14 mouse cellular contexts compared by ENCODE assay signal in the genomic region with DNA sequence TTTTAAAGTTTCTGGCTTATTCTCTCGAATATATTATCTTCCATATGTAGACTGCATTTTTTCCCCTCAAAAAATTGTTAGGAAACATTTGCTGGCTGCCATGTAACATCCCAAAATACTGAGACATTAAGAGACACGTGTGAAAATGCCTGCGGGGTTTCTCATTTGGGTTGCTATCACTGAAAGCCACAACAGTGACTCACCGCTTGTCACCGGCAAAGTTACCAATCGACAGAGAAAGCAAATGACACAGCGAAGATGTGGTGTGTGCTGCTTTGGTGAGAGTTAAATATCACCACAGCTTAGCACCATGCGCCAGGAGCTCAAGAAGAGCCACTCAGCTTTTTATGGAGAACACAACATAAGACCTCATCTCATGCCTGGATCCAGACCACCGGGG. TPM values are rescaled to one million over a fixed set of nuclear protein-coding genes. Genes with fewer than 3 reads are reported as not detected.
DNase-seq lines count a peak whose midpoint lies in the region; ATAC-seq and TF ChIP-seq lines count a peak whose summit lies in the region.
"Had no signal": no experiment of that assay in that cellular context is flagged by ENCODE, and none has a peak within 500 bp of the region (broad histone marks: within the 10 kb centered on the region; RNA-seq: fewer than 3 reads in every experiment).

No protein-coding gene starts in this region.

- TF ChIP-seq POLR2A in embryonic fibroblast, embryonic 13.5 days (IDR thresholded peaks at IDR 0.05; ENCODE audit: low read depth, low read length): no peak

- H3K36me3 ChIP-seq in stomach, postnatal 0 days (ENCODE audit: control insufficient read depth, insufficient read depth, low read length): no peaks in the 10 kb centered on the region
- H3K36me3 ChIP-seq: embryonic facial prominence, embryonic 12.5 days; hindbrain, embryonic 13.5 days; liver, embryonic 13.5 days had no signal

- peak; percentile 24 for DNase-seq in adrenal gland, postnatal 25 days
- no peak for DNase-seq in adrenal gland, postnatal 10 days
- peak; percentile 50 to 69 for DNase-seq in left cerebral cortex, postnatal 14 days (ENCODE audit: low spot score in 2 of 2)
- no peak for DNase-seq in left cerebral cortex, adult 11 months (ENCODE audit: low spot score)
- DNase-seq in stomach, postnatal 0 days (ENCODE audit: low spot score): no peak
- no peak for DNase-seq in urinary bladder, postnatal 36 days (ENCODE audit: low spot score in 2 of 2)
- DNase-seq: kidney, postnatal 25 days; liver, embryonic 13.5 days had no signal

- H3K4me1 ChIP-seq in embryonic fibroblast, embryonic 13.5 days (ENCODE audit: control insufficient read depth, insufficient read depth, low read length): peaks cover 17% of the 10 kb centered on the region
- 0 out of 2 replicates have a peak, but pooled peaks cover 2% of the 10 kb centered on the region for H3K4me1 ChIP-seq in stomach, postnatal 0 days (replicated peaks; ENCODE audit: control insufficient read depth, insufficient read depth)
- H3K4me1 ChIP-seq: liver, embryonic 13.5 days had no signal

- H3K9ac ChIP-seq in stomach, postnatal 0 days (ENCODE audit: low read length): no peak overlapping the region
- H3K9ac ChIP-seq: embryonic facial prominence, embryonic 12.5 days; hindbrain, embryonic 13.5 days; liver, embryonic 13.5 days had no signal

- H3K27ac ChIP-seq in embryonic fibroblast, embryonic 13.5 days (ENCODE audit: insufficient read depth, low read length): peak overlapping the region; percentile 79
- H3K27ac ChIP-seq in stomach, postnatal 0 days (replicated peaks): peak overlapping the region; percentile 73
- H3K27ac ChIP-seq: hindbrain, embryonic 13.5 days; liver, embryonic 13.5 days; macrophage had no signal

- no peak overlapping the region for H3K4me2 ChIP-seq in stomach, postnatal 0 days (replicated peaks; ENCODE audit: low read depth)
- H3K4me2 ChIP-seq: embryonic facial prominence, embryonic 12.5 days; hindbrain, embryonic 13.5 days; liver, embryonic 13.5 days had no signal

- TF ChIP-seq CTCF in embryonic fibroblast, embryonic 13.5 days (IDR thresholded peaks at IDR 0.05; ENCODE audit: borderline replicate concordance, insufficient read depth, low read length): no peak
- no peak for TF ChIP-seq CTCF in stomach, postnatal 0 days (IDR thresholded peaks at IDR 0.05; ENCODE audit: low read depth)

- ATAC-seq in stomach, postnatal 0 days (ENCODE audit: low FRiP score, low TSS enrichment): no peak
- ATAC-seq in monocyte, adult 5-6 weeks (replicated peaks; ENCODE audit: insufficient number of reproducible peaks, low FRiP score, low TSS enrichment, poor library complexity, severe bottlenecking): no peak

- no peaks in the 10 kb centered on the region for H3K27me3 ChIP-seq in stomach, postnatal 0 days (ENCODE audit: control insufficient read depth, insufficient read depth, low read length)
- H3K27me3 ChIP-seq: embryonic facial prominence, embryonic 12.5 days; hindbrain, embryonic 13.5 days; liver, embryonic 13.5 days had no signal

- intact Hi-C loops in left cerebral cortex, postnatal 14 days (cut with DNase I): no loop called here

- TF ChIP-seq EP300 in stomach, postnatal 0 days (optimal IDR thresholded peaks at IDR 0.05): no peak

- no peak overlapping the region for H3K4me3 ChIP-seq in embryonic fibroblast, embryonic 13.5 days (ENCODE audit: insufficient read depth, low read length)
- no peak overlapping the region for H3K4me3 ChIP-seq in stomach, postnatal 0 days (ENCODE audit: low read depth, low read length)
- H3K4me3 ChIP-seq: embryonic facial prominence, embryonic 12.5 days; hindbrain, embryonic 13.5 days; liver, embryonic 13.5 days had no signal

- WGBS in stomach, postnatal 0 days: 48% methylated on average over 9 of the region's 9 CpGs

- no peaks in the 10 kb centered on the region for H3K9me3 ChIP-seq in stomach, postnatal 0 days (ENCODE audit: control insufficient read depth, low read length)
- H3K9me3 ChIP-seq: embryonic facial prominence, embryonic 12.5 days; hindbrain, embryonic 13.5 days; liver, embryonic 13.5 days had no signal

RNA-seq across cellular contexts. Expression of gene Rerg, which starts 44.9 kb away (rescaled TPM):
- 137 and 174 TPM in 2 replicates for total RNA-seq in adrenal gland, postnatal 25 days (2021)
- total RNA-seq in adrenal gland, postnatal 10 days (2021): 10 to 100 TPM; 81.0 to 82.3 TPM
- total RNA-seq in left cerebral cortex, postnatal 14 days (2021): 1 to 10 TPM; 8.1 to 9.3 TPM
- polyA plus RNA-seq in embryonic fibroblast, embryonic 13.5 days (2011; ENCODE audit: insufficient read length, low read depth, missing spikeins): 5.8 and 15.2 TPM in 2 replicates
- polyA plus RNA-seq in stomach, postnatal 0 days (2015; fragmentation: Nextera tagmentation; extraction: Ambion mirVana): 22.5 and 23.9 TPM in 2 replicates
- total RNA-seq in monocyte, adult 5-6 weeks (2017): not detected in 3 replicates
- total RNA-seq: neutrophil, adult 5-6 weeks had no signal
- polyA plus RNA-seq: macrophage had no signal

Comparison
In these comparisons a context has a peak if more than half of its experiments do, and no peak if none do; other contexts are left out.
1. DNase-seq: peak in adrenal gland, postnatal 25 days (single experiment) and left cerebral cortex, postnatal 14 days (2 of 2); none in adrenal gland, postnatal 10 days (single experiment), left cerebral cortex, adult 11 months (single experiment), stomach, postnatal 0 days (single experiment) and urinary bladder, postnatal 36 days (0 of 2).
2. RNA of gene Rerg, which starts 44.9 kb away (total RNA-seq): 137 to 174 TPM in adrenal gland, postnatal 25 days and 81.0 to 82.3 TPM in adrenal gland, postnatal 10 days; 8.1 to 9.3 TPM in left cerebral cortex, postnatal 14 days and not detected in monocyte, adult 5-6 weeks; every median in the first group is over 4 times any median in the second.